Mouse (Mus musculus) gastrocnemius, postnatal 4 days (tissue): ENCODE results near the gene Rcn2. TPM values are rescaled to one million over a fixed set of nuclear protein-coding genes. Genes with fewer than 3 reads are reported as not detected.
"Not testable (repeated sequence)": the region's sequence is repeated elsewhere in the genome, so short reads cannot be mapped to it uniquely, and the experiment has no call there.

Source experiments
- DNase-seq, 2 experiments: peaks; one replicate each; pipeline ENCODE4 v3.0.0; 2021 to 2022; ENCODE audit warnings: low spot score in 2 of 2, mixed read lengths in 2 of 2
- long read RNA-seq, 2 experiments: library from polyadenylated mRNA; stranded (forward); transcript quantifications; one replicate each; pipeline ENCODE4 v2.0.0; 2021
- total RNA-seq, 2 experiments: library from RNA; stranded (reverse); gene quantifications; 2 replicates each; pipeline ENCODE4 v1.2.3; 2021

The Rcn2 gene
- 10 to 100 TPM; 47.4 to 49.5 TPM for total RNA-seq
- long read RNA-seq, experiment 1, transcript Rcn2-201 (7 exons, 2,024 nt), result major isoform, 128 of 134 reads
- long read RNA-seq, experiment 1, partial matches to known transcripts, result 1 of 134 reads
- long read RNA-seq, experiment 1, other reads (novel, unspliced or antisense), result 5 of 134 reads
- long read RNA-seq, experiment 2, transcript Rcn2-201 (7 exons, 2,024 nt), result major isoform, 107 of 118 reads
- long read RNA-seq, experiment 2, partial matches to known transcripts, result 6 of 118 reads
- long read RNA-seq, experiment 2, other reads (novel, unspliced or antisense), result 4 of 118 reads

- peak; percentile 92 to 94 for DNase-seq
Observed at GRCm38 (mm10) chr9:56041372-56042180, at the start of gene Rcn2. Gene Rcn2 (plus strand): TSS chr9:56041845.

GRCm38 (mm10) chr9:56004679-56005078 is 37.0 kb upstream of the Rcn2 start:
- DNase-seq, result not testable (repeated sequence)

DNA sequence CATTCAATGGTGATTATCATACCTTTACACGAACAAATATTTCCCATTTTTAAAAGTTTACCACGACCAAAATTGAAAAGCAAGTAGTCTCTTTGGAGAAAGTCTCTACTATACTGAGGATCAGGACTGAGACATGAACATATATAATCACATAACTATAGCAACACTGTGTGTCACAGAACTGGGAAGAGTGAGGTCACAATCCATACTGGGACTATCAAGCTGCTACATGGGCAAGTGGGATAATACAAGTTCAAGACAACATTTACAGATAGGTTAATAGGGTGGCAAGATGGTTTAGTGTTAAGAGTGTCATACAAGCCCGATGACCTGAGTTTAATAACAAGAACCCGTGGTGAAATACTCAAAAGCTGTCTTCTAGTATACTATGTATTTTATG is 31.2 kb upstream of the Rcn2 start, which contains the start of gene 4930563M21Rik:
Gene 4930563M21Rik (minus strand): TSS at position 101 of the 400 bp plus-strand sequence.
- no peak for DNase-seq

DNA sequence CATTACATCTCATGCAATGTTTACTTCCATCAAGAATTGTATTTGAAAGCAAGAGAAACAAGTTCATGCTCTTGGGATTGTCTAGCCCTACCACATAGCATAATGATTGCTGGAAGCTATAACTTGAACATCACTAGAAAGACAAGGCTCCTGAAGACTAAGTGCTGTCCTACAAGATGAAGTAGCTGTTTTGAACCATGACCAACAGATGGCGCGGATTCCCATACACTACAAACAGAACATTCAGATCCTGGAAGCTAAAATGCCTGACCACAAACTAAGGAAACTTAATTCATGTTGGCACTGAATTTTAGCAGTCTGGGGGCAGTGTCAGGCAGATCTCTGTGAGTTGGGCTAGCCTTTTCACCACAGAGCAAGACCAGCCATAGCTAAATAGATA is 16.9 kb upstream of the Rcn2 start:
- DNase-seq, result no peak

DNA sequence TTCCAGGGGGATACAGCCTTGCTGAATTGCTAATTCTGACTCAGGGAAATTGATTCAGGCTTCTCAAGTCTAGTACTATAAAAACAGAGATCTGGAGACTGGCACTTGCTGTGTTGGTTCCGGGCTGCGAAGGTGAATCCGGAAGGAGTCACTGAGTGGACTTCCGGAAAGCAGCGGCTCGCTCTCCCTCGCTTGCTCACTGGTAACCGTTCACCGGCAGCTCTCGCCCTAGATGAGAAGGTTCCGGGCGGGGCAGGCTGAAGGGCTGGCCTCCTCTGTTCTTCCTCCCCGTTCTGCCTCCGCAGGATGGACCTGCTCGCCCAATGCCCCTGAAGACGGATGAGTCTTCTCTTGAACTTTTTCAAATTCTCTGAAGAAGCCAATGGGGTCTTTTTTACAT is 14.4 kb upstream of the Rcn2 start:
- no peak for DNase-seq

DNA sequence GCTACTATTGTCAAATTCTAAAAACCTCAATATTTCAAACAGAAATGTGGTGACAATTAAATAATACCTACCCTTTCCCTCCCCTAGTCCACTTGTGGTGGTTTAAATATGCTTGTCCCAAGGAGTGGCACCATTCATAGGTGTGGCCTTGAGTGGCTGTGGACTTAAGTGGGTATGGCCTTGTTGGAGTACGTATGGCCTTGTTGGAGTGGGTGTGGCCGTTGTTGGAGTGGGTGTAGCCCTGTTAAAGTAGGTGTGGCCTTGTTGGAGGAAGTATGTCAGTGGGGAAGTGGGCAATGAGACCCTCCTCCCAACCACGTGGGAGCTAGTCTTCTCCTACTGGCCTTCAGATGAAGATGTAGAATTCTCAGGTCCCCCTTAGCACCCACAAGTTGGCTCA is 9.4 kb upstream of the Rcn2 start:
- no peak for DNase-seq

DNA sequence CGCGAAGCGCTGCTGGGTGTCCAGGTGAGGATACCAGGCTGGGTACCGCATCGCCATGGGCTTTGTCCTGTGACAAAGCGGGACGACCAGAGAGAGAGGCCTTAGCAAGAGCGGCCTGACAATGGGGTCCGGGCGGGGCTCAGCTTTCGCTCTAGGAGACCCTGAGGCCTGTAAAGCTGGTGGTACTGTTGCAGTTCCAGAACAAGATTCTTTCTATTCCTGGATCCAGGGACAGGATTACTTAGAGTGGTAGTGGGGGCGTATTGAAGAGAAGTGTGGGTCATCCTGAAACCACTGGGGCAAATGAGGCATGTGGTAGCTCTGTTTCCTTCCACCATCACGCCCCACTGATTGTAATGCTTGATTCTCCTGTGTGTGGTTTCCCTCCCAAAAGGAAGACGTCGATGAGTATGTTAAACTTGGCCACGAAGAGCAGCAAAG is 556 bp downstream of the Rcn2 start:
- DNase-seq, result no peak

DNA sequence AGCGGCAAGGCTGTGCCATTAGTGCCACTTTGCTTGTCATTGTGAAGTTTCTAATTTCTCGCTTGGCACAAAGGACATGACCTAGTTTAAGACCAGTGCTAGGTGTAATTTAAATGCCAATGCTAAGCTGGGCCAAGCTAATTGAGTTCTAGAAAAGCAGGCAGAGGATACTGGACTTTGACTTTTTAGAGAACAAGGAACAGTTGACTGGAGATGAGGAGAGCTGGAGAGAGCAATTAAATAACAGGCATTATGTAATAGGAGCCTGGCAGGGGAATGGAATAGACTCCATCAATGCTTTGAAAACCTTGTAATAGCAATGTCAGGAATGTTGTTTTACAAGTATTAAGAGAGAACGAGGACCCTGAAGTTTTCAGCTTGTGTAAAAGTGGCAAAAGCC is 12.2 kb downstream of the Rcn2 start:
- DNase-seq, result no peak

DNA sequence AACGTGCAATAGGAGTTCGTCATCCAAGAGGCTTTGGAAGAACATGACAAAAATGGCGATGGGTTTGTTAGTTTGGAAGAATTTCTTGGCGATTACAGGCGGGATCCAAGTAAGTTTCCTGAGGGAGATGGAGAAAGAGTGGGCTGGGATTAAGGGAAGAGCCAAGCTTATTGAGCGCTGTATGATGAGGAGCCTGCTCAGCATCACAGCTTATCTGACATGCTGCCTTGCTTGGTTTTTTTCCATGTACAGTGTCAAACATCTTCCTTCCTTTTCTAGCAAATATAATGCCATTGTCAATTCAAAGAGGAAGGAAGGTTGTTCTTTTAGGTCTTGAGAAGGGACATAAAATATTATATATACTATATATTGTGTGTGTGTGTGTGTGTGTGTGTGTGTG is 14.5 kb downstream of the Rcn2 start:
- no peak for DNase-seq

DNA sequence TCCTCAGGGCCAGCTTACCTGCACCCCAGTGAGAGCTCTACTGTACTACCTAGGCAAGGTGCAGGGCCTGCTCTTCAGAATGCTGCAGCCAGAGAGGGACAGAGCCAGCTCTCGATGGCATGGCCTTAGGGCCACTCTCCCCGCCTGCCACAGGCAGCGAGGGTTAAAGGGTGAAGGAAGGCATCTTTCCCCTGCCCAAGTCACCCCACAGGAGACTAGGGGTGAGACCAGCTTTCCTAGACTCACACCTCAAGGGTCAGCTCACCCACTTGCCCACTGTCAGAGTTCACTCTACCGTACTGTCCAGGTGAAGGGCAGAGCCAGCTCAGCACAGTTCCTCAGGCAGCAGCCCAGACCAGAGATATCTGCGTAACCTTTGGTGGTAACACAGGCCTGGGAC is 20.7 kb downstream of the Rcn2 start:
- no peak for DNase-seq

- DNase-seq, result no peak
Observed at GRCm38 (mm10) chr9:56065011-56065410, 23.4 kb downstream of the Rcn2 start.

DNA sequence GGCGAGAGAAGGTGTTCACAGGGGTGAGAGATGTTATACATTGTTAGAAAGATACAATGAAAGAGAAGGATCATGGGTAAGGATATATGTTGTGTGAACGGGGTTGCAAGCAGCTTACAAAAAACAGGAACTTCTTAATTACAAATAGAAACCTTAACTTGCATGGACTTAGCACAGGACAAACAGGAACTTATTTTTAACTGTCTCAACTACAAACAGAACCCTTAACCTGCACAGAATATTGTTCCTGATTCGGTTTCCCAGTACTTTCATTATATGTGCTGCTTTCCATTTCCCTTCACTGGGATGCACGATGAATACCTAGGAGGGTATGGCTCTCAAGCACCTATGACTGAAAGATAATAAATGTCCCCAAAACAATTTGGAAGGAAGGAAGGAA is 26.3 kb downstream of the Rcn2 start:
- no peak for DNase-seq

GRCm38 (mm10) chr9:56068630-56069029 is 27.0 kb downstream of the Rcn2 start:
- DNase-seq, result no peak

DNA sequence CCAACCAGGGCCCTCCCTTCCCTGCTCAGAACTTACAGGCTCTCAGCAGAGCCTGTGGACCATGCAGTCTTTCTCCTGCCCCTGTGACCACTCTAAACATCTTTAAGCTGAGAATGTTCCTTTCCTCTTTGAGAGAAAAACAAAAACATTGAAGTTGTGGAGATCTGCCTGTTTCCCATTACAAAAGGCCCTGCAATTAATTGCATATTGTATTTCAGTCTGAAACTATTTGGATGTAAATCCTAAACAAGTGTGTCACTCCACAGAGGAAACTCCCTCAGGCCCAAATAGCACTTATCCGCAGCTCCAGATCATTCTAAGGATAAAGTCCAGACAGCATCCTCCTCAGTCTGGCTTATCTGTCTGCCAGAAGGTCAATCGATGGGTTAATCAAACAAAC is 31.2 kb downstream of the Rcn2 start:
- DNase-seq, result no peak

- DNase-seq, result no peak
Observed at GRCm38 (mm10) chr9:56074863-56075262, 33.2 kb downstream of the Rcn2 start.

GRCm38 (mm10) chr9:56075264-56075663 is 33.6 kb downstream of the Rcn2 start:
- DNase-seq, result peak in 1 of 2 experiments; percentile 50

DNA sequence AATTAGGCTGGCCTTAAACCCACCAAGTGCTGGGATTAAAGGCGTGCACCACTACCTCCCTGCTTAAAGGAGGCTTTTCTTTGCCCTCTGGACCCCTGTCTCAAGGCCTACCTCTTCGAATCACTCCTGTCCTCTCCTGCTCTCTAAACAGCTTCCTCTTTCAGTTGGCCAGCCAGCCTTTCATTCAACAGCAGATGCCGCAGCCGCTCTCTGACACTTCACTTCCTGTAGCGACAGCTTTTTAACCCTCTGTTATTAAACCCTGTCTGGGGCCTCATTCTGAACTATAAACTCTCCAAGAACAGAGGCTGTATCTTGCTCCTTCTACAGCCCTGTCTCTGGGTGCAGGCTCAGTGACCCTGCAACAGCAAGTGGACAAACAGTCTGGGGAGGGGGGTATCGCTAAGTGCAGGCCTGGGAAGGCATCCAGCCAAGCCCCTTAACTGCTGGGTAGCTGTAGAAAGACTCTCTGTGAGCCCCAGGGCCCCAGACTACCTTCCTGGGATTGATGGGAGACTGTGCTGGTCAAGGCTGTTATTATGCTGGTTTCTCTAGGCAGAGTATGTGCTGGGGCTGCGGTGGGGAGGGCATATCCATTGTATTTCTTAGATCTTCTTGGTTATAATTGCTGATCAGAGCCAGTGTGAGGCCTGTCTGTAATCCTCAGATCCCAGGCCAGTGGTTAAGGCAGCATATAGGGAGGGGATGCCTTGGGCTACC is 34.4 kb downstream of the Rcn2 start:
- DNase-seq, result peak in 1 of 2 experiments; percentile 20

- no peak for DNase-seq
Observed at GRCm38 (mm10) chr9:56079587-56079986, 37.9 kb downstream of the Rcn2 start.

GRCm38 (mm10) chr9:56086524-56086923 is 44.9 kb downstream of the Rcn2 start:
- no peak for DNase-seq

DNA sequence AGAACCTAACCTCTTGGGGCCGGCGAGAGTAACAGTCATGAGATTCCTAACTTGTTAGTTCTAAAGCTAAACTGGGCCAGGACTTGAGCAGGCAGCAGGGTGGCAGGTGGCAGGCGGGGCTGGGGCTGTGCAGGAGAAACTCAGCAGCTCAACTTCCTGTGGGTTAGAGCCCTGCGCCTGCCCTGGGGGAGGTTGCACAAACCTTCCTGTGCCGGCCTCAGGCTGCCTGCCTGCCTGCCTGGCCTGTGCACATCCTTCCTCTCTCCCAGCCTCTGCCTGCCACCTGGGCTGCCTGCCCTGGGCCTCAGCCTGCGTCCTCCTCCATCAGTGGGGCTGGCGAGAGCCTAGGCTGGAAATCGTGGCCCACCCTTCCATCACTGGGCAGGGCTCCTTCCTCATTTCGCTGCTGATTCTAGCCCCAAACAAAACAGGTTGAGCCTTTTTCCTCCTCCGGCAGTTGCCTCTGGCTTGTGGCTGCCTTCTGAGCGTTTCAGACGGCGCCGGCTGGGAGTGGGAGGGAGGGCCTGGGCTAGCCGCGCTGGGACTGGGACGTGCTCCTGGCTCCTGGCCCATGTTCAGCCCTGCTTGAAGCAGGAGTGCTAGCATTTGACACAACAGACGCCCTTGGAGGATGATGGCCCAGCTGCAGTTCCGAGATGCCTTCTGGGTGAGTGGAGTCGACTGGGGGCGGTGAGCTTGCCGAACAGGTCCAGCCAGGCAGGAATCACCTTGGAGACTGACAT is 48.3 kb downstream of the Rcn2 start, which contains the start of gene Pstpip1:
Gene Pstpip1 (plus strand): TSS at position 185 of the 743 bp plus-strand sequence.
- DNase-seq, result peak; percentile 56 to 85
